Comparison of ENCODE assay signal across 8 mouse cellular contexts in the genomic region with DNA sequence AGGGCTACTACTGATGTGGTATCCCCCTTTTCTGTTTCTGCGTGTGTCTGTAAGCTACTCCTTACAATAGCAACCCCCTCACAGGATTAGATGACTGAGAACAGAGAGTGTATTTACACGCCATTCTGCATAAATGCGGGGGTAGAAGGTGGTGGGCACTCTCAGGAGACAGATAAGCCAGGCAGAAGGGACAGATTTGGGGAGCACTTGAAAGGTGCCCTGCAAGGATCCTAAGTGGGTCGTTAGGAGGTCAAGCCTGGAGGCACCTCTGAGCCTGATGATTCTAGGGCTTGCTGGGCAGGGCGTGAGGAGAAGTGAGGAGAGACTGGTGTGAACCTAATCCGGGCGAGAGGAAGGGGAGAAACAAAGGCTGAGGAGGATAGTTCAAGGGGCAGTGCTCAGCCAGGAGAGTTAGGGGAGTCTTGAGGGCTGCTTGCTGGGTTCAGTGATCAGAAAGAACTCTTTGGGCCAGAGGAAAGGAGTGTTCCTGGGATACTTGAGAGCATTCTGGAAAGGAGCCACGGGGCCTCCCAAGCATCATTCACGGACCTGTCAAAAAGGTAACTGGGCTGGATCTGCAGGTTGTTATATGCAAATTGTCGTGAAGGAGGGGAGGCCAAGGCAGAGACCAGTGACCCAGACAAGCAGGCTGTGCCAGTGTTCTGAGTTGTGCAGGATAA. TPM values are rescaled to one million over a fixed set of nuclear protein-coding genes. Genes with fewer than 3 reads are reported as not detected.
DNase-seq lines count a peak whose midpoint lies in the region; ATAC-seq and TF ChIP-seq lines count a peak whose summit lies in the region.

No protein-coding gene starts in this region.

- ATAC-seq in intestine, embryonic 14.5 days (replicated peaks; ENCODE audit: low FRiP score, low TSS enrichment, low read depth), result no peak
- no peak; the same call in 1 of the 2 replicates for ATAC-seq in lung, embryonic 14.5 days (ENCODE audit: insufficient read depth)

- H3K9ac ChIP-seq in intestine, embryonic 14.5 days (ENCODE audit: low read length), result peak overlapping the region; percentile 75
- peak overlapping the region; percentile 81 for H3K9ac ChIP-seq in lung, embryonic 14.5 days

- H3K27ac ChIP-seq in intestine, embryonic 14.5 days (ENCODE audit: low read depth), result no peak overlapping the region
- H3K27ac ChIP-seq in lung, embryonic 14.5 days (ENCODE audit: low read depth), result peak overlapping the region; percentile 46; the same call in 1 of the 2 replicates
- H3K27ac ChIP-seq in small intestine, adult 2 months (ENCODE audit: insufficient read depth, low read depth, low read length), result no peak overlapping the region

- WGBS in intestine, embryonic 14.5 days, result 7% methylated on average over 10 of the region's 10 CpGs
- 7% methylated on average over 10 of the region's 10 CpGs for WGBS in lung, embryonic 14.5 days
- WGBS in small intestine, adult 2 months, result 8% methylated on average over 10 of the region's 10 CpGs

- peak; percentile 36 for DNase-seq in kidney, adult 11 months
- DNase-seq in kidney, postnatal 14 days, result no peak
- peak; percentile 24 for DNase-seq in embryo, embryonic 10.5 days (ENCODE audit: low spot score)
- peak; percentile 63 for DNase-seq in intestine, embryonic 14.5 days (ENCODE audit: low spot score)
- peak; percentile 42 for DNase-seq in lung, embryonic 14.5 days
- DNase-seq in layer of hippocampus, adult 8-10 months (ENCODE audit: low spot score in 2 of 2), result no peak
- DNase-seq in adrenal gland, adult 8-10 months, result no peak

- no peak for TF ChIP-seq CTCF in lung, embryonic 14.5 days (IDR thresholded peaks at IDR 0.05; ENCODE audit: low read depth)
- no peak for TF ChIP-seq CTCF in small intestine, adult 2 months (IDR thresholded peaks at IDR 0.05; ENCODE audit: extremely low read depth, insufficient read length, insufficient replicate concordance, low read depth, low read length)

- H3K4me3 ChIP-seq in intestine, embryonic 14.5 days (ENCODE audit: low read depth, low read length), result peak overlapping the region; percentile 82
- peak overlapping the region; percentile 69 for H3K4me3 ChIP-seq in lung, embryonic 14.5 days (ENCODE audit: low read depth, low read length)
- peak overlapping the region; percentile 45 for H3K4me3 ChIP-seq in small intestine, adult 2 months (ENCODE audit: low read depth, low read length)

- TF ChIP-seq POLR2A in small intestine, adult 2 months (IDR thresholded peaks at IDR 0.05; ENCODE audit: low read depth, low read length), result no peak

- H3K9me3 ChIP-seq in intestine, embryonic 14.5 days (ENCODE audit: control insufficient read depth, low read length), result peaks cover 9% of the 10 kb centered on the region; the same call in 1 of the 2 replicates
- H3K9me3 ChIP-seq in lung, embryonic 14.5 days (ENCODE audit: low read depth, low read length), result no peaks in the 10 kb centered on the region

- H3K27me3 ChIP-seq in intestine, embryonic 14.5 days (replicated peaks; ENCODE audit: control insufficient read depth, insufficient read depth, low read length), result no peaks in the 10 kb centered on the region
- no peaks in the 10 kb centered on the region for H3K27me3 ChIP-seq in lung, embryonic 14.5 days (ENCODE audit: insufficient read depth, low read length)
- H3K27me3 ChIP-seq in small intestine, adult 2 months (ENCODE audit: control insufficient read depth, insufficient read depth, low read length), result no peaks in the 10 kb centered on the region

- H3K4me1 ChIP-seq in intestine, embryonic 14.5 days (replicated peaks; ENCODE audit: control insufficient read depth, insufficient read depth, low read length), result peaks cover 13% of the 10 kb centered on the region
- 0 out of 2 replicates have a peak, but pooled peaks cover 5% of the 10 kb centered on the region for H3K4me1 ChIP-seq in lung, embryonic 14.5 days (ENCODE audit: insufficient read depth)
- peaks cover 13% of the 10 kb centered on the region for H3K4me1 ChIP-seq in small intestine, adult 2 months (ENCODE audit: control insufficient read depth, insufficient read depth, insufficient read length, low read length)

- peaks cover 33% of the 10 kb centered on the region for H3K36me3 ChIP-seq in intestine, embryonic 14.5 days (ENCODE audit: control insufficient read depth, insufficient read depth, low read length)
- peaks cover 28% of the 10 kb centered on the region for H3K36me3 ChIP-seq in lung, embryonic 14.5 days (ENCODE audit: insufficient read depth)
- H3K36me3 ChIP-seq in small intestine, adult 2 months (ENCODE audit: control insufficient read depth, insufficient read depth, low read length), result peaks cover 29% of the 10 kb centered on the region

- H3K4me2 ChIP-seq in intestine, embryonic 14.5 days (ENCODE audit: low read length), result peak overlapping the region; percentile 69
- H3K4me2 ChIP-seq in lung, embryonic 14.5 days, result peak overlapping the region; percentile 70

RNA-seq across cellular contexts. Expression of a gene that starts 0.9 kb away (rescaled TPM):
- 9.4 and 9.8 TPM in 2 replicates for polyA plus RNA-seq in intestine, embryonic 14.5 days (2014; fragmentation: Nextera tagmentation; extraction: Ambion mirVana)
- 10.8 TPM in 2 replicates for polyA plus RNA-seq in lung, embryonic 14.5 days (2014; fragmentation: Nextera tagmentation; extraction: Ambion mirVana)
- 7.6 and 9.7 TPM in 2 replicates for polyA plus RNA-seq in small intestine, adult 2 months (2012; rRNA removed)
- 10 to 100 TPM in 1 of 4 experiments, 1 to 10 TPM in 3; 7.5 to 12.3 (median 9.8) TPM for total RNA-seq in layer of hippocampus, adult 8-10 months (2022)
- 10 to 100 TPM; 11.5 to 13.4 (median 12.6) TPM for total RNA-seq in adrenal gland, adult 8-10 months (2022)

RNA-seq across cellular contexts. Expression of a gene that starts 12.8 kb away (rescaled TPM):
- polyA plus RNA-seq in intestine, embryonic 14.5 days (2014; fragmentation: Nextera tagmentation; extraction: Ambion mirVana), result 1.2 and 1.7 TPM in 2 replicates
- polyA plus RNA-seq in lung, embryonic 14.5 days (2014; fragmentation: Nextera tagmentation; extraction: Ambion mirVana), result 0.62 and 1.1 TPM in 2 replicates
- 2.2 and 3.0 TPM in 2 replicates for polyA plus RNA-seq in small intestine, adult 2 months (2012; rRNA removed)
- 1 to 10 TPM; 1.3 to 2.6 (median 1.5) TPM for total RNA-seq in layer of hippocampus, adult 8-10 months (2022)
- 1 to 10 TPM; 2.3 to 4.3 (median 3.5) TPM for total RNA-seq in adrenal gland, adult 8-10 months (2022)

RNA-seq across cellular contexts. Expression of a gene that starts 17.5 kb away (rescaled TPM):
- polyA plus RNA-seq in intestine, embryonic 14.5 days (2014; fragmentation: Nextera tagmentation; extraction: Ambion mirVana), result 0.26 and 0.39 TPM in 2 replicates
- not detected in 2 replicates for polyA plus RNA-seq in lung, embryonic 14.5 days (2014; fragmentation: Nextera tagmentation; extraction: Ambion mirVana)
- polyA plus RNA-seq in small intestine, adult 2 months (2012; rRNA removed), result 0.09 TPM in 1 of 2 replicates, not detected in the other
- not detected for total RNA-seq in layer of hippocampus, adult 8-10 months (2022)
- total RNA-seq in adrenal gland, adult 8-10 months (2022), result not detected

RNA-seq across cellular contexts. Expression of a gene that starts 38.2 kb away (rescaled TPM):
- 2.3 and 3.5 TPM in 2 replicates for polyA plus RNA-seq in intestine, embryonic 14.5 days (2014; fragmentation: Nextera tagmentation; extraction: Ambion mirVana)
- polyA plus RNA-seq in lung, embryonic 14.5 days (2014; fragmentation: Nextera tagmentation; extraction: Ambion mirVana), result not detected in 2 replicates
- polyA plus RNA-seq in small intestine, adult 2 months (2012; rRNA removed), result 42.7 and 57.8 TPM in 2 replicates
- under 1 TPM in 1 of 4 experiments, not detected in 3; 0.31 TPM for total RNA-seq in layer of hippocampus, adult 8-10 months (2022)
- total RNA-seq in adrenal gland, adult 8-10 months (2022), result under 1 TPM in 3 of 4 experiments, not detected in 1; 0.15 to 0.22 (median 0.19) TPM

RNA-seq across cellular contexts. Expression of a gene that starts 39.6 kb away (rescaled TPM):
- polyA plus RNA-seq in intestine, embryonic 14.5 days (2014; fragmentation: Nextera tagmentation; extraction: Ambion mirVana), result 0.86 and 1.2 TPM in 2 replicates
- polyA plus RNA-seq in lung, embryonic 14.5 days (2014; fragmentation: Nextera tagmentation; extraction: Ambion mirVana), result 1.3 and 1.7 TPM in 2 replicates
- 0.09 TPM in 1 of 2 replicates, not detected in the other for polyA plus RNA-seq in small intestine, adult 2 months (2012; rRNA removed)
- not detected for total RNA-seq in layer of hippocampus, adult 8-10 months (2022)
- under 1 TPM in 2 of 4 experiments, not detected in 2; 0.15 to 0.16 TPM for total RNA-seq in adrenal gland, adult 8-10 months (2022)

Comparison
In these comparisons a context has a peak if more than half of its experiments do, and no peak if none do; other contexts are left out.
1. DNase-seq: peak in kidney, adult 11 months (single experiment), embryo, embryonic 10.5 days (single experiment), intestine, embryonic 14.5 days (single experiment) and lung, embryonic 14.5 days (single experiment); none in kidney, postnatal 14 days (single experiment), layer of hippocampus, adult 8-10 months (0 of 2) and adrenal gland, adult 8-10 months (single experiment).
2. Peak in every context shown above with its lines, with median percentiles within 50 percentile points of each other: H3K4me3 ChIP-seq.